Mouse (Mus musculus): Measurements from ENCODE around the gene Plau.

The Plau gene

GRCm38 (mm10) chr14:20891941-20892402 is 55.5 kb downstream of the Plau start:
- DNase-seq (ENCODE audit: low spot score in 2 of 2): no peak

Measured in thymus, postnatal 10 days (tissue).